Mouse (Mus musculus) embryonic facial prominence, embryonic 12.5 days (tissue): ENCODE measurements around the gene Kitl. TPM values are rescaled to one million over a fixed set of nuclear protein-coding genes. Genes with fewer than 3 reads are reported as not detected.

Source experiments
- ATAC-seq: fragments of 200-750 bp; cut with Nextera tagmentation; 2 replicates; pipeline ENCODE4 v1.8.0; 2017; ENCODE audit not compliant: insufficient number of reproducible peaks, insufficient read depth, low FRiP score, low TSS enrichment
- H3K27ac ChIP-seq: fragments of 300-500 bp; sonication (generic); 2 replicates; pipeline ENCODE4 v1.5.1; 2016; ENCODE audit warnings: mild to moderate bottlenecking
- H3K27me3 ChIP-seq: fragments of 300-500 bp; sonication (generic); 2 replicates; pipeline ENCODE4 v1.6.1; 2016; ENCODE audit warnings: mild to moderate bottlenecking, moderate library complexity
- H3K36me3 ChIP-seq: fragments of 300-500 bp; sonication (generic); 2 replicates; pipeline ENCODE4 v1.6.1; 2016; ENCODE audit warnings: mild to moderate bottlenecking
- H3K4me1 ChIP-seq: fragments of 300-500 bp; sonication (generic); 2 replicates; pipeline ENCODE4 v1.6.1; 2016
- H3K4me2 ChIP-seq: fragments of 300-500 bp; sonication (generic); replicated peaks from 2 replicates; pipeline ENCODE4 v1.6.1; 2016; ENCODE audit warnings: mild to moderate bottlenecking, moderate library complexity
- H3K4me3 ChIP-seq: fragments of 300-500 bp; sonication (generic); 2 replicates; pipeline ENCODE4 v1.5.1; 2016; ENCODE audit warnings: mild to moderate bottlenecking
- H3K9ac ChIP-seq: fragments of 300-500 bp; sonication (generic); 2 replicates; pipeline ENCODE4 v1.6.1; 2016; ENCODE audit warnings: mild to moderate bottlenecking, moderate library complexity
- H3K9me3 ChIP-seq: fragments of 300-500 bp; sonication (generic); 2 replicates; pipeline ENCODE4 v1.6.1; 2016; ENCODE audit warnings: mild to moderate bottlenecking, moderate library complexity
- WGBS: fragments of 180-500 bp; shearing (Covaris S2); methylation state at CpG from one replicate; pipeline ENCODE4 v1.1.7; 2016; 5-methylcytosine and 5-hydroxymethylcytosine counted together
- polyA plus RNA-seq: library from polyadenylated mRNA; unstranded; fragments of >200 nt; fragmentation: Nextera tagmentation; extraction: Ambion mirVana; gene quantifications from 2 replicates; pipeline ENCODE4 v1.2.1, GENCODE M21; 2016

Kitl gene
- polyA plus RNA-seq = 12.3 and 12.9 TPM in 2 replicates

GRCm38 (mm10) chr10:100015370-100016325 lies at the start of gene Kitl:
TSS of gene Kitl (plus strand) at chr10:100015630.
- Histone ChIP-seq H3K4me2 (peak within 1 kb of the TSS; percentile 98), H3K4me1 (0 out of 2 replicates have a peak, but pooled peaks cover 8% of the 10 kb centered on the region), H3K27me3 (peaks cover 8% of the 10 kb centered on the region; the same call in 1 of the 2 replicates), H3K4me3 (peak within 1 kb of the TSS; percentile 69), H3K9me3 (no peaks in the 10 kb centered on the region), H3K9ac (peak within 1 kb of the TSS; percentile 47), H3K36me3 (no peaks in the 10 kb centered on the region), H3K27ac (0 out of 2 replicates have a peak within 1 kb of the TSS, but pooled peaks have one; percentile 54)
- peak; percentile 86 for ATAC-seq
- under 1% methylated on average over 66 of the region's 70 CpGs for WGBS

- no peak overlapping the region for H3K9ac ChIP-seq
- H3K9me3 ChIP-seq = no peaks in the 10 kb centered on the region
- H3K4me1 ChIP-seq = no peaks in the 10 kb centered on the region
- no peak overlapping the region for H3K4me3 ChIP-seq
- no peaks in the 10 kb centered on the region for H3K36me3 ChIP-seq
- H3K4me2 ChIP-seq = no peak overlapping the region
- no peak for ATAC-seq
- H3K27me3 ChIP-seq = no peaks in the 10 kb centered on the region
- H3K27ac ChIP-seq = no peak overlapping the region
- WGBS = 72% methylated on average over 8 of the region's 8 CpGs
Observed at GRCm38 (mm10) chr10:99972866-99973265, 42.6 kb upstream of the Kitl start.

- WGBS = 80% methylated on average over 3 of the region's 3 CpGs
- Histone ChIP-seq H3K9me3 (no peaks in the 10 kb centered on the region), H3K9ac (no peak overlapping the region), H3K4me1 (no peaks in the 10 kb centered on the region), H3K4me2 (no peak overlapping the region), H3K36me3 (no peaks in the 10 kb centered on the region), H3K27me3 (no peaks in the 10 kb centered on the region), H3K4me3 (no peak overlapping the region), H3K27ac (no peak overlapping the region)
- ATAC-seq = no peak
Observed at GRCm38 (mm10) chr10:99980096-99980495, 35.3 kb upstream of the Kitl start.

- Histone ChIP-seq H3K27ac (no peak overlapping the region), H3K4me3 (no peak overlapping the region), H3K36me3 (no peaks in the 10 kb centered on the region), H3K9me3 (no peaks in the 10 kb centered on the region), H3K27me3 (no peaks in the 10 kb centered on the region), H3K4me1 (no peaks in the 10 kb centered on the region), H3K9ac (no peak overlapping the region), H3K4me2 (no peak overlapping the region)
- WGBS = 85% methylated on average over 2 of the region's 2 CpGs
- ATAC-seq = no peak
Observed at GRCm38 (mm10) chr10:99980916-99981315, 34.5 kb upstream of the Kitl start.

- H3K4me3 ChIP-seq = no peak overlapping the region
- H3K9ac ChIP-seq = no peak overlapping the region
- no peak overlapping the region for H3K27ac ChIP-seq
- no peaks in the 10 kb centered on the region for H3K36me3 ChIP-seq
- H3K4me2 ChIP-seq = no peak overlapping the region
- H3K4me1 ChIP-seq = no peaks in the 10 kb centered on the region
- no peaks in the 10 kb centered on the region for H3K9me3 ChIP-seq
- ATAC-seq = no peak
- WGBS = 83% methylated on average over 5 of the region's 5 CpGs
- no peaks in the 10 kb centered on the region for H3K27me3 ChIP-seq
Observed at GRCm38 (mm10) chr10:99981887-99982286, 33.5 kb upstream of the Kitl start.

- Histone ChIP-seq H3K4me2 (no peak overlapping the region), H3K27ac (no peak overlapping the region), H3K9ac (no peak overlapping the region), H3K27me3 (no peaks in the 10 kb centered on the region), H3K36me3 (no peaks in the 10 kb centered on the region), H3K9me3 (no peaks in the 10 kb centered on the region), H3K4me3 (no peak overlapping the region), H3K4me1 (no peaks in the 10 kb centered on the region)
- 39% methylated on average over 8 of the region's 8 CpGs for WGBS
- ATAC-seq = no peak
Observed at GRCm38 (mm10) chr10:99986745-99987144, 28.7 kb upstream of the Kitl start.

- H3K4me2 ChIP-seq = no peak overlapping the region
- no peaks in the 10 kb centered on the region for H3K27me3 ChIP-seq
- ATAC-seq = no peak
- H3K27ac ChIP-seq = no peak overlapping the region
- H3K9ac ChIP-seq = no peak overlapping the region
- no peaks in the 10 kb centered on the region for H3K36me3 ChIP-seq
- H3K4me3 ChIP-seq = no peak overlapping the region
- no peaks in the 10 kb centered on the region for H3K4me1 ChIP-seq
- H3K9me3 ChIP-seq = no peaks in the 10 kb centered on the region
Observed at GRCm38 (mm10) chr10:99989758-99990157, 25.7 kb upstream of the Kitl start.

- no peak overlapping the region for H3K4me3 ChIP-seq
- H3K4me2 ChIP-seq = no peak overlapping the region
- H3K9ac ChIP-seq = no peak overlapping the region
- no peaks in the 10 kb centered on the region for H3K27me3 ChIP-seq
- H3K4me1 ChIP-seq = no peaks in the 10 kb centered on the region
- no peaks in the 10 kb centered on the region for H3K36me3 ChIP-seq
- ATAC-seq = no peak
- H3K9me3 ChIP-seq = no peaks in the 10 kb centered on the region
- H3K27ac ChIP-seq = no peak overlapping the region
- 88% methylated on average over 9 of the region's 9 CpGs for WGBS
Observed at GRCm38 (mm10) chr10:99992121-99992520, 23.3 kb upstream of the Kitl start.

GRCm38 (mm10) chr10:100001452-100001851 lies 14.0 kb upstream of the Kitl start:
- ATAC-seq = no peak
- WGBS = 74% methylated on average over 4 of the region's 4 CpGs
- Histone ChIP-seq H3K36me3 (no peaks in the 10 kb centered on the region), H3K9ac (no peak overlapping the region), H3K27ac (no peak overlapping the region), H3K4me1 (no peaks in the 10 kb centered on the region), H3K27me3 (no peaks in the 10 kb centered on the region), H3K4me3 (no peak overlapping the region), H3K4me2 (no peak overlapping the region), H3K9me3 (no peaks in the 10 kb centered on the region)

GRCm38 (mm10) chr10:100003797-100004196 lies 11.6 kb upstream of the Kitl start:
- Histone ChIP-seq H3K9ac (no peak overlapping the region), H3K4me3 (no peak overlapping the region), H3K9me3 (no peaks in the 10 kb centered on the region), H3K27me3 (no peaks in the 10 kb centered on the region), H3K4me1 (no peaks in the 10 kb centered on the region), H3K36me3 (no peaks in the 10 kb centered on the region), H3K4me2 (no peak overlapping the region), H3K27ac (no peak overlapping the region)
- 85% methylated on average over 4 of the region's 4 CpGs for WGBS
- ATAC-seq = no peak

- H3K9ac ChIP-seq = no peak overlapping the region
- WGBS = 47% methylated on average over 6 of the region's 6 CpGs
Observed at GRCm38 (mm10) chr10:100009681-100010080, 5.7 kb upstream of the Kitl start.

GRCm38 (mm10) chr10:100010291-100010690 lies 5.1 kb upstream of the Kitl start:
- no peak for ATAC-seq
- H3K4me1 ChIP-seq = no peaks in the 10 kb centered on the region
- H3K27me3 ChIP-seq = no peaks in the 10 kb centered on the region
- no peaks in the 10 kb centered on the region for H3K9me3 ChIP-seq
- 70% methylated on average over 9 of the region's 9 CpGs for WGBS
- H3K4me2 ChIP-seq = no peak overlapping the region
- no peaks in the 10 kb centered on the region for H3K36me3 ChIP-seq
- H3K4me3 ChIP-seq = no peak overlapping the region
- H3K9ac ChIP-seq = no peak overlapping the region
- H3K27ac ChIP-seq = no peak overlapping the region

More at GRCm38 (mm10) chr10:100009681-100010080, 5.7 kb upstream of the Kitl start:
- Histone ChIP-seq H3K4me1 (no peaks in the 10 kb centered on the region), H3K9me3 (no peaks in the 10 kb centered on the region), H3K4me2 (no peak overlapping the region), H3K27me3 (no peaks in the 10 kb centered on the region), H3K4me3 (no peak overlapping the region), H3K36me3 (no peaks in the 10 kb centered on the region), H3K27ac (no peak overlapping the region)
- ATAC-seq = no peak
